Mouse (Mus musculus) lung, postnatal 0 days (tissue): ENCODE results near the gene Serpina10.

Experiments
- CTCF ChIP-seq: IDR thresholded peaks from 2 replicates; pipeline ENCODE4 v1.5.1; 2016; ENCODE audit warnings: antibody characterized with exemption, mild to moderate bottlenecking
- EP300 ChIP-seq: IDR thresholded peaks from 2 replicates; pipeline ENCODE4 v1.6.1; 2016; ENCODE audit warnings: antibody characterized with exemption, mild to moderate bottlenecking, control low read depth

- no peak for TF ChIP-seq CTCF
- TF ChIP-seq EP300: no peak
Measured at GRCm38 (mm10) chr12:103634430-103634829, 3.2 kb upstream of the Serpina10 start.
